In genomic region chr1:172025201-172025904, GRCm38 (mm10) we compare ENCODE assay signal across 11 mouse cellular contexts. TPM values are rescaled to one million over a fixed set of nuclear protein-coding genes. Genes with fewer than 3 reads are reported as not detected.
DNase-seq lines count a peak whose midpoint lies in the region; ATAC-seq and TF ChIP-seq lines count a peak whose summit lies in the region.
"Had no signal": no experiment of that assay in that cellular context is flagged by ENCODE, and none has a peak within 500 bp of the region (broad histone marks: within the 10 kb centered on the region; RNA-seq: fewer than 3 reads in every experiment).

No protein-coding gene starts in this region.

- peak overlapping the region; percentile 79 for H3K4me3 ChIP-seq in kidney, embryonic 16.5 days (ENCODE audit: low read length)
- H3K4me3 ChIP-seq in forebrain, embryonic 11.5 days (ENCODE audit: low read depth, low read length): peak overlapping the region; percentile 96
- H3K4me3 ChIP-seq in hindbrain, postnatal 0 days (ENCODE audit: low read length): peak overlapping the region; percentile 76
- H3K4me3 ChIP-seq in neural tube, embryonic 12.5 days: peak overlapping the region; percentile 72

- ATAC-seq in kidney, embryonic 16.5 days (ENCODE audit: low FRiP score, low TSS enrichment): no peak
- no peak for ATAC-seq in forebrain, embryonic 11.5 days (replicated peaks; ENCODE audit: low FRiP score)
- no peak; the same call in 1 of the 2 replicates for ATAC-seq in hindbrain, postnatal 0 days
- ATAC-seq in neural tube, embryonic 12.5 days (ENCODE audit: low FRiP score, low read depth): no peak

- no peak for DNase-seq in kidney, adult 8-10 months
- peak; percentile 50 for DNase-seq in forebrain, embryonic 11.5 days (ENCODE audit: low spot score)
- DNase-seq in hindbrain, postnatal 0 days (ENCODE audit: low spot score): no peak
- DNase-seq in left cerebral cortex, adult 18-20 months (ENCODE audit: low spot score in 2 of 2): no peak
- no peak for DNase-seq in layer of hippocampus, postnatal 25 days (ENCODE audit: extremely low spot score in 1 of 2, low spot score in 1 of 2)
- no peak for DNase-seq in thymus, postnatal 25 days

- no peaks in the 10 kb centered on the region for H3K27me3 ChIP-seq in kidney, embryonic 16.5 days (ENCODE audit: insufficient read depth, low read length)
- H3K27me3 ChIP-seq in forebrain, embryonic 11.5 days (ENCODE audit: control insufficient read depth, insufficient read depth, low read length): no peaks in the 10 kb centered on the region
- no peaks in the 10 kb centered on the region for H3K27me3 ChIP-seq in hindbrain, postnatal 0 days (ENCODE audit: insufficient read depth, low read length)
- H3K27me3 ChIP-seq in neural tube, embryonic 12.5 days (replicated peaks): no peaks in the 10 kb centered on the region

- H3K4me1 ChIP-seq in kidney, embryonic 16.5 days (ENCODE audit: insufficient read depth, low read length): peaks cover 48% of the 10 kb centered on the region
- peaks cover 48% of the 10 kb centered on the region for H3K4me1 ChIP-seq in forebrain, embryonic 11.5 days (replicated peaks; ENCODE audit: control insufficient read depth, insufficient read depth, low read length)
- peaks cover 30% of the 10 kb centered on the region for H3K4me1 ChIP-seq in hindbrain, postnatal 0 days (ENCODE audit: insufficient read depth, low read length)
- H3K4me1 ChIP-seq in neural tube, embryonic 12.5 days: peaks cover 71% of the 10 kb centered on the region

- H3K36me3 ChIP-seq in kidney, embryonic 16.5 days (ENCODE audit: insufficient read depth, low read length): no peaks in the 10 kb centered on the region
- no peaks in the 10 kb centered on the region for H3K36me3 ChIP-seq in forebrain, embryonic 11.5 days (ENCODE audit: control insufficient read depth, insufficient read depth, low read length)
- no peaks in the 10 kb centered on the region for H3K36me3 ChIP-seq in hindbrain, postnatal 0 days (ENCODE audit: insufficient read depth, low read length)
- H3K36me3 ChIP-seq in neural tube, embryonic 12.5 days: peaks cover 11% of the 10 kb centered on the region; the same call in 1 of the 2 replicates

- TF ChIP-seq CTCF in hindbrain, postnatal 0 days (IDR thresholded peaks at IDR 0.05; ENCODE audit: low read depth): no peak

- H3K4me2 ChIP-seq in kidney, embryonic 16.5 days (replicated peaks; ENCODE audit: low read depth, low read length): peak overlapping the region; percentile 77
- H3K4me2 ChIP-seq in forebrain, embryonic 11.5 days (ENCODE audit: low read depth, low read length, severe bottlenecking): peak overlapping the region; percentile 82
- H3K4me2 ChIP-seq in hindbrain, postnatal 0 days (ENCODE audit: low read depth, low read length): peak overlapping the region; percentile 77
- H3K4me2 ChIP-seq in neural tube, embryonic 12.5 days (replicated peaks): peak overlapping the region; percentile 92

- peak overlapping the region; percentile 91; the same call in 1 of the 2 replicates for H3K9ac ChIP-seq in kidney, embryonic 16.5 days (replicated peaks; ENCODE audit: low read length)
- H3K9ac ChIP-seq in forebrain, embryonic 11.5 days (ENCODE audit: low read length): peak overlapping the region; percentile 99
- peak overlapping the region; percentile 80 for H3K9ac ChIP-seq in hindbrain, postnatal 0 days (replicated peaks; ENCODE audit: low read length)
- peak overlapping the region; percentile 85 for H3K9ac ChIP-seq in neural tube, embryonic 12.5 days

- WGBS in kidney, embryonic 16.5 days: 51% methylated on average over 8 of the region's 8 CpGs
- WGBS in forebrain, embryonic 11.5 days: 12% methylated on average over 8 of the region's 8 CpGs
- 5% methylated on average over 8 of the region's 8 CpGs for WGBS in hindbrain, postnatal 0 days
- WGBS in neural tube, embryonic 12.5 days: 19% methylated on average over 8 of the region's 8 CpGs

- no peaks in the 10 kb centered on the region for H3K9me3 ChIP-seq in kidney, embryonic 16.5 days (ENCODE audit: low read length)
- H3K9me3 ChIP-seq in forebrain, embryonic 11.5 days (ENCODE audit: control insufficient read depth, low read length): no peaks in the 10 kb centered on the region
- no peaks in the 10 kb centered on the region for H3K9me3 ChIP-seq in hindbrain, postnatal 0 days (ENCODE audit: low read length)
- no peaks in the 10 kb centered on the region for H3K9me3 ChIP-seq in neural tube, embryonic 12.5 days

- H3K27ac ChIP-seq in kidney, embryonic 16.5 days (ENCODE audit: low read length): no peak overlapping the region
- no peak overlapping the region for H3K27ac ChIP-seq in forebrain, embryonic 11.5 days (ENCODE audit: low read depth, low read length)
- H3K27ac ChIP-seq in hindbrain, postnatal 0 days: peak overlapping the region; percentile 92; the same call in 1 of the 2 replicates
- H3K27ac ChIP-seq in neural tube, embryonic 12.5 days: 0 out of 2 replicates have a peak overlapping the region, but pooled peaks have one; percentile 1

RNA-seq across cellular contexts. Expression of gene Vangl2, which starts 2.9 kb away (rescaled TPM):
- 14.6 and 19.0 TPM in 2 replicates for polyA plus RNA-seq in kidney, embryonic 16.5 days (2015; fragmentation: Nextera tagmentation; extraction: Ambion mirVana)
- 47.0 and 49.3 TPM in 2 replicates for polyA plus RNA-seq in forebrain, embryonic 11.5 days (2014; fragmentation: Nextera tagmentation; extraction: Ambion mirVana)
- 86.6 and 117 TPM in 2 replicates for total RNA-seq in hindbrain, postnatal 0 days (2014; rRNA removed)
- polyA plus RNA-seq in hindbrain, postnatal 0 days (2015; fragmentation: Nextera tagmentation; extraction: Ambion mirVana): 33.0 and 36.5 TPM in 2 replicates
- polyA plus RNA-seq in neural tube, embryonic 12.5 days (2016; fragmentation: Nextera tagmentation; extraction: Ambion mirVana): 66.0 and 69.7 TPM in 2 replicates
- total RNA-seq in left cerebral cortex, adult 18-20 months (2021): 10 to 100 TPM; 10.2 to 13.7 TPM
- 10 to 100 TPM; 15.9 to 18.3 TPM for total RNA-seq in layer of hippocampus, postnatal 25 days (2021)

RNA-seq across cellular contexts. Expression of gene Nhlh1, which starts 32.0 kb away (rescaled TPM):
- not detected in 2 replicates for polyA plus RNA-seq in kidney, embryonic 16.5 days (2015; fragmentation: Nextera tagmentation; extraction: Ambion mirVana)
- polyA plus RNA-seq in forebrain, embryonic 11.5 days (2014; fragmentation: Nextera tagmentation; extraction: Ambion mirVana): 6.0 and 7.6 TPM in 2 replicates
- 13.3 and 17.3 TPM in 2 replicates for total RNA-seq in hindbrain, postnatal 0 days (2014; rRNA removed)
- polyA plus RNA-seq in hindbrain, postnatal 0 days (2015; fragmentation: Nextera tagmentation; extraction: Ambion mirVana): 2.3 and 2.4 TPM in 2 replicates
- 18.2 and 21.7 TPM in 2 replicates for polyA plus RNA-seq in neural tube, embryonic 12.5 days (2016; fragmentation: Nextera tagmentation; extraction: Ambion mirVana)
- under 1 TPM; 0.28 to 0.40 TPM for total RNA-seq in left cerebral cortex, adult 18-20 months (2021)
- total RNA-seq in layer of hippocampus, postnatal 25 days (2021): 1 to 10 TPM; 1.3 to 1.6 TPM
- total RNA-seq: megakaryocyte progenitor cell, adult 5-6 weeks had no signal
- polyA plus RNA-seq: large intestine, adult 2 months; spleen, adult 2 months had no signal

RNA-seq across cellular contexts. Expression of gene Copa, which starts 57.0 kb away (rescaled TPM):
- 260 and 264 TPM in 2 replicates for polyA plus RNA-seq in kidney, embryonic 16.5 days (2015; fragmentation: Nextera tagmentation; extraction: Ambion mirVana)
- 182 and 187 TPM in 2 replicates for polyA plus RNA-seq in forebrain, embryonic 11.5 days (2014; fragmentation: Nextera tagmentation; extraction: Ambion mirVana)
- 189 and 191 TPM in 2 replicates for total RNA-seq in hindbrain, postnatal 0 days (2014; rRNA removed)
- polyA plus RNA-seq in hindbrain, postnatal 0 days (2015; fragmentation: Nextera tagmentation; extraction: Ambion mirVana): 136 and 142 TPM in 2 replicates
- 216 and 227 TPM in 2 replicates for polyA plus RNA-seq in neural tube, embryonic 12.5 days (2016; fragmentation: Nextera tagmentation; extraction: Ambion mirVana)
- total RNA-seq in left cerebral cortex, adult 18-20 months (2021): 100 to 1,000 TPM; 147 to 151 TPM
- total RNA-seq in layer of hippocampus, postnatal 25 days (2021): 100 to 1,000 TPM; 148 to 149 TPM

RNA-seq across cellular contexts. Expression of gene Ncstn, which starts 57.2 kb away (rescaled TPM):
- polyA plus RNA-seq in kidney, embryonic 16.5 days (2015; fragmentation: Nextera tagmentation; extraction: Ambion mirVana): 160 and 164 TPM in 2 replicates
- 107 and 117 TPM in 2 replicates for polyA plus RNA-seq in forebrain, embryonic 11.5 days (2014; fragmentation: Nextera tagmentation; extraction: Ambion mirVana)
- 77.5 and 86.9 TPM in 2 replicates for total RNA-seq in hindbrain, postnatal 0 days (2014; rRNA removed)
- polyA plus RNA-seq in hindbrain, postnatal 0 days (2015; fragmentation: Nextera tagmentation; extraction: Ambion mirVana): 95.0 and 101 TPM in 2 replicates
- 132 and 137 TPM in 2 replicates for polyA plus RNA-seq in neural tube, embryonic 12.5 days (2016; fragmentation: Nextera tagmentation; extraction: Ambion mirVana)
- total RNA-seq in left cerebral cortex, adult 18-20 months (2021): 10 to 100 TPM; 56.6 to 59.3 TPM
- 10 to 100 TPM; 59.5 to 63.2 TPM for total RNA-seq in layer of hippocampus, postnatal 25 days (2021)

Comparison
In these comparisons a context has a peak if more than half of its experiments do, and no peak if none do; other contexts are left out.
1. H3K27ac ChIP-seq: peak in hindbrain, postnatal 0 days (single experiment) and neural tube, embryonic 12.5 days (single experiment); none in kidney, embryonic 16.5 days (single experiment) and forebrain, embryonic 11.5 days (single experiment).
2. Peak in every context shown above with its lines, with median percentiles within 50 percentile points of each other: H3K4me2 ChIP-seq, H3K4me3 ChIP-seq and H3K9ac ChIP-seq.